Mouse (Mus musculus) embryonic facial prominence, embryonic 12.5 days (tissue): ENCODE measurements around the gene Coasy. TPM values are rescaled to one million over a fixed set of nuclear protein-coding genes. Genes with fewer than 3 reads are reported as not detected.

Experiments used
- ATAC-seq: fragments of 200-750 bp; cut with Nextera tagmentation; 2 replicates; pipeline ENCODE4 v1.8.0; 2017; ENCODE audit not compliant: insufficient number of reproducible peaks, insufficient read depth, low FRiP score, low TSS enrichment
- H3K27ac ChIP-seq: fragments of 300-500 bp; sonication (generic); 2 replicates; pipeline ENCODE4 v1.5.1; 2016; ENCODE audit warnings: mild to moderate bottlenecking
- H3K27me3 ChIP-seq: fragments of 300-500 bp; sonication (generic); 2 replicates; pipeline ENCODE4 v1.6.1; 2016; ENCODE audit warnings: mild to moderate bottlenecking, moderate library complexity
- H3K36me3 ChIP-seq: fragments of 300-500 bp; sonication (generic); 2 replicates; pipeline ENCODE4 v1.6.1; 2016; ENCODE audit warnings: mild to moderate bottlenecking
- H3K4me1 ChIP-seq: fragments of 300-500 bp; sonication (generic); 2 replicates; pipeline ENCODE4 v1.6.1; 2016
- H3K4me2 ChIP-seq: fragments of 300-500 bp; sonication (generic); replicated peaks from 2 replicates; pipeline ENCODE4 v1.6.1; 2016; ENCODE audit warnings: mild to moderate bottlenecking, moderate library complexity
- H3K4me3 ChIP-seq: fragments of 300-500 bp; sonication (generic); 2 replicates; pipeline ENCODE4 v1.5.1; 2016; ENCODE audit warnings: mild to moderate bottlenecking
- H3K9ac ChIP-seq: fragments of 300-500 bp; sonication (generic); 2 replicates; pipeline ENCODE4 v1.6.1; 2016; ENCODE audit warnings: mild to moderate bottlenecking, moderate library complexity
- H3K9me3 ChIP-seq: fragments of 300-500 bp; sonication (generic); 2 replicates; pipeline ENCODE4 v1.6.1; 2016; ENCODE audit warnings: mild to moderate bottlenecking, moderate library complexity
- WGBS: fragments of 180-500 bp; shearing (Covaris S2); methylation state at CpG from one replicate; pipeline ENCODE4 v1.1.7; 2016; 5-methylcytosine and 5-hydroxymethylcytosine counted together
- polyA plus RNA-seq: library from polyadenylated mRNA; unstranded; fragments of >200 nt; fragmentation: Nextera tagmentation; extraction: Ambion mirVana; gene quantifications from 2 replicates; pipeline ENCODE4 v1.2.1, GENCODE M21; 2016

Coasy gene
- polyA plus RNA-seq, 1 experiment from 2014 or later, result 45.6 TPM

DNA sequence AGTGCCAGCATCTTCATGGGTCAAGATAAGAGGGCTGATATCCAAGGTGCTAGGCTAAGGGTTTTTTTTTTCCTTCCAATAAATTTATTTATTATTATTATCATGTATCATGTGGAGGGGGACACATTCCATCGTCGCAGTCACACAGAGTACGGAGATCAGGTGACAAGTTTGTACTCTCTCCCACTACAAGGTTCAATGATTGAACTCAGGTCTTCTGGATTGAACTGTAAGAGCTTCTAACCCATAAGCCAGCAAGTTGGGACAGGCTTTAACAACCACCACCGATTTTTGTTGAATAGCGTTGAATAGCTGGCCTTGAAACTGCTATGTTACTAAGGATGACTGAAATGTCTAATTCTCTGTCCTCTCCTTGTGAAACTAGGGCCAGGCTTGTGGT lies 1.9 kb upstream of the Coasy start:
- no peak for ATAC-seq
- Histone ChIP-seq H3K4me2 (no peak overlapping the region), H3K4me3 (no peak overlapping the region), H3K9ac (no peak overlapping the region), H3K27ac (no peak overlapping the region), H3K27me3 (peaks cover 57% of the 10 kb centered on the region), H3K9me3 (no peaks in the 10 kb centered on the region), H3K4me1 (peaks cover 18% of the 10 kb centered on the region), H3K36me3 (peaks cover 9% of the 10 kb centered on the region; the same call in 1 of the 2 replicates)
- 65% methylated on average over 5 of the region's 5 CpGs for WGBS

DNA sequence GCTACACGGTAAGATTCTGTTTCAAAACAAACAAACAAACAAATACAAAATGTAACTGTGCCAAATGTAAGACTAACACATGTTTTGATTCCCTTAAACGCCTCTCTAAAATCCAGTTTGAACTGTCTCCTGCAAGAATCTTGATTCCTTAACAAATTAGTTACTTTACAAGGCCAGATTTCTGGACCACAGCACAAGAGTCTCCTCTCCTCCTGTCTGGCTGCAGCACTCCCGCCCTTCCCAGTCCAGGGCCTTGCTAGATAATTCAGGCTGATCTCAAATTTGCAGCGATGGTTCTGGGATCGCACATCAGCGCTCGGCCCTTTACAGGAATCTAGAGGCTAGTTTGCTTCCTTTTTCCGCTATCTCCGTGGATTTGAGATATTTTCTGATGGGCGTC lies 706 bp upstream of the Coasy start:
- peaks cover 27% of the 10 kb centered on the region for H3K4me1 ChIP-seq
- peaks cover 15% of the 10 kb centered on the region for H3K36me3 ChIP-seq
- peak overlapping the region; percentile 74 for H3K4me3 ChIP-seq
- peak overlapping the region; percentile 88; the same call in 1 of the 2 replicates for H3K9ac ChIP-seq
- peaks cover 50% of the 10 kb centered on the region for H3K27me3 ChIP-seq
- ATAC-seq, result no peak
- peak overlapping the region; percentile 84 for H3K27ac ChIP-seq
- 4% methylated on average over 10 of the region's 10 CpGs for WGBS
- H3K9me3 ChIP-seq, result no peaks in the 10 kb centered on the region
- H3K4me2 ChIP-seq, result peak overlapping the region; percentile 90

- peak; percentile 29; the same call in 1 of the 2 replicates for ATAC-seq
- H3K9ac ChIP-seq, result peak overlapping the region; percentile 88
Measured at GRCm38 (mm10) chr11:101083083-101083697, 825 bp downstream of the Coasy start.

DNA sequence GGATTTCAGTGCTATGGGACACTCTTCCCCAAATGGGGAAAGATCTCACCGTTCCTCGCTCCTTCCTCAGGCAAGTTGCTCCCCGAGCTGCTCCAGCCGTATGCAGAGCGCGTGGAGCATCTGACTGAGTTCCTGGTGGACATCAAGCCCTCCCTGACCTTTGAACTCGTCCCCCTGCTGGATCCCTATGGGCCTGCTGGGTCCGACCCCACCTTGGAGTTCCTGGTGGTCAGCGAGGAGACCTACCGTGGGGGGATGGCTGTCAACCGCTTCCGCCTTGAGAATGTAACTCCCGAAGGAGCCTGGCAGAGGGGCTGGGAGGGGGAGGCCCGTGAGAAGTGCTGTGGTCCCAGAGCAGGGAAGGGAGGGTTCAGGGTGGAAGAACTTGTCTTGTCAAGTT lies 1.9 kb downstream of the Coasy start:
- Histone ChIP-seq H3K27ac (no peak overlapping the region), H3K27me3 (peaks cover 24% of the 10 kb centered on the region), H3K4me1 (peaks cover 39% of the 10 kb centered on the region), H3K9me3 (no peaks in the 10 kb centered on the region), H3K9ac (no peak overlapping the region), H3K4me2 (0 out of 2 replicates have a peak overlapping the region, but pooled peaks have one; percentile 13), H3K4me3 (no peak overlapping the region), H3K36me3 (peaks cover 24% of the 10 kb centered on the region)
- no peak for ATAC-seq
- 80% methylated on average over 14 of the region's 14 CpGs for WGBS

More at GRCm38 (mm10) chr11:101083083-101083697, 825 bp downstream of the Coasy start:
- H3K27me3 ChIP-seq, result peaks cover 35% of the 10 kb centered on the region
- peaks cover 15% of the 10 kb centered on the region for H3K36me3 ChIP-seq
- peak overlapping the region; percentile 84 for H3K27ac ChIP-seq
- H3K4me1 ChIP-seq, result peaks cover 37% of the 10 kb centered on the region
- WGBS, result 34% methylated on average over 19 of the region's 19 CpGs
- peak overlapping the region; percentile 90 for H3K4me2 ChIP-seq
- no peaks in the 10 kb centered on the region for H3K9me3 ChIP-seq
- peak overlapping the region; percentile 74 for H3K4me3 ChIP-seq

DNA sequence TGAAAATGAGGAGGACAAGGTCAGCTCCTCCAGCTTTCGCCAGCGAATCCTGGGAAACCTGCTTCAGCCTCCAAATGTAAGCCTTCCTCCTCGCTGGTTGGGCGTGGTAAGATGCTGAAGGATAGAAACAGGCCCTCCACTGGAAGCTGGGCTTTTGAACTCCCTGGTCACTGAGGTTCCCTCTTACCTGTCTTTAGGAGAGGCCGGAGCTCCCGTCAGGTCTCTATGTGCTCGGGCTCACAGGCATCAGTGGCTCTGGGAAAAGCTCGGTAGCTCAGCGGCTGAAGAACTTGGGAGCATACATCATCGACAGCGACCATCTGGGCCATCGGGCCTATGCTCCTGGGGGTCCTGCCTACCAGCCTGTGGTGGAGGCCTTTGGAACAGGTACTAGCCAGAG lies 2.4 kb downstream of the Coasy start:
- WGBS, result 95% methylated on average over 12 of the region's 12 CpGs

GRCm38 (mm10) chr11:101085617-101086322 lies 3.4 kb downstream of the Coasy start:
- peaks cover 34% of the 10 kb centered on the region for H3K4me1 ChIP-seq
- no peak for ATAC-seq
- 0 out of 2 replicates have a peak overlapping the region, but pooled peaks have one; percentile 96 for H3K4me2 ChIP-seq
- 91% methylated on average over 18 of the region's 18 CpGs for WGBS
- no peaks in the 10 kb centered on the region for H3K9me3 ChIP-seq
- peaks cover 9% of the 10 kb centered on the region for H3K27me3 ChIP-seq
- H3K9ac ChIP-seq, result no peak overlapping the region; the same call in 1 of the 2 replicates
- peaks cover 38% of the 10 kb centered on the region for H3K36me3 ChIP-seq
- H3K4me3 ChIP-seq, result no peak overlapping the region
- H3K27ac ChIP-seq, result 0 out of 2 replicates have a peak overlapping the region, but pooled peaks have one; percentile 80

More for the DNA sequence above, 2.4 kb downstream of the Coasy start:
- Histone ChIP-seq H3K9me3 (no peaks in the 10 kb centered on the region), H3K27ac (no peak overlapping the region), H3K36me3 (peaks cover 29% of the 10 kb centered on the region), H3K4me3 (no peak overlapping the region), H3K9ac (no peak overlapping the region), H3K4me2 (no peak overlapping the region), H3K4me1 (peaks cover 35% of the 10 kb centered on the region), H3K27me3 (peaks cover 19% of the 10 kb centered on the region)
- ATAC-seq, result no peak

- Histone ChIP-seq H3K27ac (peak overlapping the region; percentile 80), H3K9ac (peak overlapping the region; percentile 84)
- no peak for ATAC-seq
Measured at GRCm38 (mm10) chr11:101086323-101086674, 3.9 kb downstream of the Coasy start.

GRCm38 (mm10) chr11:101086756-101087681 lies 4.7 kb downstream of the Coasy start, which contains the start of gene Mlx:
TSS of gene Mlx (plus strand) at chr11:101087277.
- Histone ChIP-seq H3K36me3 (peaks cover 51% of the 10 kb centered on the region), H3K9me3 (no peaks in the 10 kb centered on the region), H3K9ac (peak within 1 kb of the TSS; percentile 84), H3K4me3 (peak within 1 kb of the TSS; percentile 92), H3K27me3 (no peaks in the 10 kb centered on the region), H3K4me1 (peaks cover 34% of the 10 kb centered on the region), H3K4me2 (peak within 1 kb of the TSS; percentile 96), H3K27ac (peak within 1 kb of the TSS; percentile 80)
- ATAC-seq, result peak; percentile 71
- 2% methylated on average over 47 of the region's 52 CpGs for WGBS

More at GRCm38 (mm10) chr11:101086323-101086674, 3.9 kb downstream of the Coasy start:
- Histone ChIP-seq H3K27me3 (peaks cover 4% of the 10 kb centered on the region), H3K4me2 (peak overlapping the region; percentile 96), H3K9me3 (no peaks in the 10 kb centered on the region), H3K36me3 (peaks cover 44% of the 10 kb centered on the region), H3K4me3 (peak overlapping the region; percentile 92), H3K4me1 (peaks cover 34% of the 10 kb centered on the region)
- WGBS, result 80% methylated on average over 6 of the region's 6 CpGs

DNA sequence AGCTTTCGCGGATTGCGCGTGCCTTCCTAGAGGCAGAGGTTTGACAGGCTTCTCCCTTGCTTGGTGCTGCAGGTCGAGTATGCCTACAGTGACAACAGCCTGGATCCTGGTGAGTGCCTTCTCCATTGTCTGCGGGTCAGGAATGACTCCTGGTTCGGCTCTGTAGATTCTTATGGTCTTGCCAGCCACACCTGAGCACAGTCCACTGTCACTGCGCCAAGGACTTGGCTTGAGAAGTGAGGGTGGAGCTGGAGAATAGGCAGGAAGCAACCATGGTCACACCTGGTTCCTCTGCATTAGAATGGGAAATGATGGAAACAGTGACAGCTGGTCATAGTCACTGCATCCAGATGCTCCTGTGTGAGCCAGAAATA lies 5.3 kb downstream of the Coasy start:
- Histone ChIP-seq H3K4me1 (peaks cover 34% of the 10 kb centered on the region), H3K9ac (peak overlapping the region; percentile 84), H3K4me3 (peak overlapping the region; percentile 92), H3K36me3 (peaks cover 57% of the 10 kb centered on the region), H3K9me3 (no peaks in the 10 kb centered on the region), H3K27me3 (no peaks in the 10 kb centered on the region), H3K4me2 (peak overlapping the region; percentile 96), H3K27ac (peak overlapping the region; percentile 80)
- ATAC-seq, result no peak
- 9% methylated on average over 8 of the region's 8 CpGs for WGBS

- Histone ChIP-seq H3K27me3 (no peaks in the 10 kb centered on the region), H3K9ac (no peak overlapping the region), H3K36me3 (peaks cover 62% of the 10 kb centered on the region), H3K9me3 (no peaks in the 10 kb centered on the region), H3K4me2 (no peak overlapping the region), H3K4me1 (peaks cover 29% of the 10 kb centered on the region), H3K27ac (no peak overlapping the region), H3K4me3 (no peak overlapping the region)
- WGBS, result 91% methylated on average over 1 of the region's 1 CpGs
- ATAC-seq, result no peak
Measured at GRCm38 (mm10) chr11:101089931-101090330, 7.6 kb downstream of the Coasy start.

DNA sequence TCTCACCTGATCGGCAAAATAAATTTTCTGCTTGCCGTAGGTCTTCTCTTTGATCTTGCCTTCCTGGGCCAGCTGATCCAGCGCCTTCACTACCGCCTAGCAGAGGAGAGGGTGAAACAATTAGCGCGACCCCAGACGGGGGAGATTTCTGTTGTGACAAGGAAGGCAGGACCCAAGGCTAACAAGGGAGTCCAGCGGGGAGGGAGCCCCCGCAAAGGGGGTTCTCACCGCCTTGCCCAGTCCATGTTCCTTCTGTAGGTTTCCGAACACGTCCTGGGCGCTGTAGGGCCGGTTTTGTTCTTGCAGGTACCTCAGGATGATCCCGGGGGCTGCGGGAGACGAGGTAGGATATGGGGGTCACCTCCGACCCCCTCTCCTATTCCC lies 12.6 kb downstream of the Coasy start:
- peak; percentile 13; the same call in 1 of the 2 replicates for ATAC-seq
- peak overlapping the region; percentile 87 for H3K4me2 ChIP-seq
- WGBS, result 0% methylated on average over 18 of the region's 18 CpGs
- H3K4me1 ChIP-seq, result 0 out of 2 replicates have a peak, but pooled peaks cover 8% of the 10 kb centered on the region
- no peaks in the 10 kb centered on the region for H3K9me3 ChIP-seq
- peaks cover 71% of the 10 kb centered on the region for H3K36me3 ChIP-seq
- peak overlapping the region; percentile 72 for H3K4me3 ChIP-seq
- H3K27ac ChIP-seq, result peak overlapping the region; percentile 69; the same call in 1 of the 2 replicates
- peak overlapping the region; percentile 71 for H3K9ac ChIP-seq
- no peaks in the 10 kb centered on the region for H3K27me3 ChIP-seq
